Mouse (Mus musculus) spleen, adult 2 months (tissue): ENCODE measurements at regions not wholly inside any gene's neighbourhood (a gene's known extent, or its start where the extent isn't known, plus 50 kb on each side); places are given as distances from the start of the nearest gene placed in this dataset.

Experiments
- CTCF ChIP-seq: fragments of 200-500 bp; IDR thresholded peaks from 2 replicates; pipeline ENCODE4 v1.5.1; 2011; ENCODE audit warnings: mild to moderate bottlenecking, inconsistent platforms; ENCODE audit not compliant: insufficient read depth, insufficient read length, insufficient replicate concordance; ENCODE audit errors: extremely low read depth
- POLR2A ChIP-seq: fragments of 200-500 bp; IDR thresholded peaks from 2 replicates; pipeline ENCODE4 v1.6.1; 2011; ENCODE audit warnings: low read depth, low read length, inconsistent platforms

DNA sequence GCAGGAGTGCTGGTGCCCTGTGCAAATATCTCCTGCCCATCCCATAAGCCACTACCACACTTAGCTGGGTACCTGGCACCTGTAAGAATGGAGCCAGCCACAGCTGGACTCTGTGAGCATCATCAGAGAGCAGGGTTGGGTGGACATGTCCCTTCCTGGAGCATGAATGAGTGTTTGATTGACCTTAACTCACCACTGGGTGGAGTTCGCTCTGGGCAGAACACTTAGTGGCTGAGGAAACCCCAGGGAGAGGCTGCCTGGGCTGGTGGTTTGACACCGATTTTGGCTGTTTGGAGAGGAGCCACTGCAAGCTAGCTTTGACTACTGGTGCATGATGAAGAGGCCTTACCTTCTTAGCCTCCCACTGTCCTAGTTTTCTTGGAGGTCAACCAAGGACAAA lies 208.3 kb upstream of the Rnaseh2b start:
- TF ChIP-seq CTCF (no peak), POLR2A (no peak)
